Mouse (Mus musculus) v-Abl transformed pro-B cells (cell line): ENCODE data around the gene Iqschfp.

Experiments
- in situ Hi-C, 2 experiments: fragments of 400-800 bp; cut with MboI; formaldehyde crosslinking; loops; one replicate each; pipeline ENCODE4 v1.15.1; 2025; ENCODE audit not compliant: unreplicated experiment in 2 of 2

Iqschfp gene

GRCm38 (mm10) chr3:68403783-68404217 lies 511.8 kb downstream of the Iqschfp start:
- in situ Hi-C loops, result no loop called here

GRCm38 (mm10) chr3:68405724-68406123 lies 513.7 kb downstream of the Iqschfp start:
- in situ Hi-C loops, result no loop called here

GRCm38 (mm10) chr3:68412262-68412661 lies 520.2 kb downstream of the Iqschfp start:
- in situ Hi-C loops, result no loop called here

- in situ Hi-C loops, result no loop called here
Measured at GRCm38 (mm10) chr3:68419792-68420191, 527.8 kb downstream of the Iqschfp start.

- in situ Hi-C loops, result no loop called here
Measured at GRCm38 (mm10) chr3:68420927-68421326, 528.9 kb downstream of the Iqschfp start.

- in situ Hi-C loops, result no loop called here
Measured at GRCm38 (mm10) chr3:68421849-68422248, 529.8 kb downstream of the Iqschfp start.

GRCm38 (mm10) chr3:68428081-68428480 lies 536.0 kb downstream of the Iqschfp start:
- in situ Hi-C loops, result no loop called here

- in situ Hi-C loops, result no loop called here
Measured at GRCm38 (mm10) chr3:68434435-68434834, 542.4 kb downstream of the Iqschfp start.

- in situ Hi-C loops, result no loop called here
Measured at GRCm38 (mm10) chr3:68434897-68435296, 542.9 kb downstream of the Iqschfp start.

- in situ Hi-C loops, result no loop called here
Measured at GRCm38 (mm10) chr3:68448480-68448879, 556.4 kb downstream of the Iqschfp start.

GRCm38 (mm10) chr3:68451634-68452033 lies 559.6 kb downstream of the Iqschfp start:
- in situ Hi-C loops, result no loop called here

GRCm38 (mm10) chr3:68453266-68453665 lies 561.2 kb downstream of the Iqschfp start:
- in situ Hi-C loops, result no loop called here

GRCm38 (mm10) chr3:68453719-68454455 lies 561.9 kb downstream of the Iqschfp start:
- in situ Hi-C loops, result no loop called here

- in situ Hi-C loops, result no loop called here
Measured at GRCm38 (mm10) chr3:68466643-68467042, 574.6 kb downstream of the Iqschfp start.

GRCm38 (mm10) chr3:68467941-68468687 lies 576.1 kb downstream of the Iqschfp start:
- in situ Hi-C loops, result no loop called here

GRCm38 (mm10) chr3:68469643-68470042 lies 577.6 kb downstream of the Iqschfp start:
- in situ Hi-C loops, result no loop called here

- in situ Hi-C loops, result no loop called here
Measured at GRCm38 (mm10) chr3:68470061-68470460, 578.0 kb downstream of the Iqschfp start.

GRCm38 (mm10) chr3:68470622-68471021 lies 578.6 kb downstream of the Iqschfp start:
- in situ Hi-C loops, result no loop called here

- in situ Hi-C loops, result no loop called here
Measured at GRCm38 (mm10) chr3:68476336-68476735, 584.3 kb downstream of the Iqschfp start.

- in situ Hi-C loops, result no loop called here
Measured at GRCm38 (mm10) chr3:68477478-68477877, 585.4 kb downstream of the Iqschfp start.

GRCm38 (mm10) chr3:68479266-68479665 lies 587.2 kb downstream of the Iqschfp start:
- in situ Hi-C loops, result no loop called here

- in situ Hi-C loops, result no loop called here
Measured at GRCm38 (mm10) chr3:68483517-68483916, 591.5 kb downstream of the Iqschfp start.
